Mouse (Mus musculus) right cerebral cortex, postnatal 25 days (tissue): ENCODE measurements at regions not wholly inside any gene's neighbourhood (a gene's known extent, or its start where the extent isn't known, plus 50 kb on each side); places are given as distances from the start of the nearest gene placed in this dataset.
"Not testable (repeated sequence)": the region's sequence is repeated elsewhere in the genome, so short reads cannot be mapped to it uniquely, and the experiment has no call there.

ENCODE experiments used
- DNase-seq: peaks from one replicate; pipeline ENCODE4 v3.0.0; 2022

DNA sequence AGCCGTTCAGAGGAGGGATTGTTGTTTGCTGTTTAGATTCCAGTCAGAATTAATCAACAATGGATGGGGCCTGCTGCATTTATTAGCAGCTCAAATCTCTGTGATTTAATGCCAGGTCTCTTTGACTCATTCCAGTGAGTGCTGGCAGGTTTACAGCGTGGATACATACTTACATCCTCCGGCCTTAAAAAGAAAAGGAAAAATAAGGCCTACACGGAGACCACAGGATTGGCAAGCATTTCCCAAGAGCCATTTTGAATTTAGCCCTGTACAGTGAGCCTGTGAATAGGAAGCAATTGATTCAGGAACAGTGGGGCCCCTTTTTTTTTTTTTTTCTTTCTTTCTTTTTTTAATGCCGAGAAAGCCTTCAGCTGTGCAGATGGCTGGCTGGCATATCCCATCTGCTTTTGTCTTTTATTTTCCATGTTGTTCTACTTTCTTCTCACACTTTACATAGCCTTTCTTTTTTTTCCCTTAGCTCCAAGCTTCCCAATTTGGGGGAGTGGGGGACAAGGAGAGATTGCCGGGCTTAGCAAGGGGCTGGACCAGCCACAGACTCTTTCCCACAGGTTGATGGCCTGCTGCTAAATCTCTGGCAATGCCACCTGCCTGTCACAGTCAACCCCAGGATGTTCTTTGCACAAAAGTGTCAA, 92.6 kb upstream of the Gm5148 start:
- peak; percentile 24 for DNase-seq

DNA sequence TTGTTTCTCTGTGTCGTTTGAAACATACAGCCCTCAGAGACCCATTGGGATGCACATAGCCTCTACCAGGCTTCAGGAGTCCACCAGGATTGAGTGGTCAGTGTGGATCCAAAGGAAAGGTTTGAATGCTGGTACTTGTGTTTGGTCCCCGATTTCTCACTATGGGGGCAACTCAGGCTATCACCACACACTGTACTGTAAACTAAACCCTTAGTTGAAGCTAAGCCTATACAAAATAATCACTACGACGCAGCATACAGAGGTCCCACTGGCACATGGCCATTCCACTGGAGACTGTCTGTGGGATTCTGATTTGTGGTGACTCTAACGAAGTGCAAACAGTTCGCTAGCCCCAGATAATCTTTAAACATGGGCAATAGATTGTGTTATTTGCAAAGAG, 91.5 kb upstream of the Gm5148 start:
- DNase-seq = no peak

DNA sequence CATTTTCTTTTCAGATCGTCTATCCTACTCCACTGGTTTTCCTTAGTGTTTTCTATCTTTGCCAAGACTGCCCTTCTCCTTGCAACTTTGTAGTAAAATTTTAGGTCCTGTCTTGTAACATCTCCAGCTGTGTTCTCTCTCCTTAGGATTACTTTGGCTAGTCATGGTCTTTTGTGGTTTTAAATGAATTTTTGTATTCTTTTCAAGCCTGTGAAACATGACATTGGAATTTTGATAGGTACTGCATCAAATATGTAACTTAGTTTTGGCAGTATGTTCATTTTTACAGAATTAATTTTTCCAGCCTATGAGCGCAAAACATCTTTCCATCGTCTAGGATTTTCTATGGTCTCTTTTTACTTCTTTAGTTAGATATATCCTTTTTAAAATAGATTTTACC, 88.6 kb upstream of the Gm5148 start:
- DNase-seq = no peak

DNA sequence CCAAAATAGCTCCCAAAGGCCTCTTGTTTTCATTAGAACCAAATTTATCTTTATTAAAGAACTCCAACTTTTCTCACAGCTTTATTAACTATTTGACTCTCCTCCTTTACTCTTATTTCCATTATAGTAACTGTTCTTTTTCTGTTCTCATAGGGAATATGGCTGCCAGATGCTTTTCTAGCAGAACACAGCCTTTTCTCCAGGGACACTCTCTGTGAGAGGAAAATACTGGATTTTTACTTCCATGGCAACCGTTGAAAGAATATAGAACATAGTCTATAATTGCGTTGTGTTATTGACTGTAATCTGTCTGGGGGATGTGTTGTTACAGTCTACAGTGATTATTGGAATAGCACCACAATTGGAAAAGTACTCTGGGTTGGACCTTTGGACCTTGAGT, 87.1 kb upstream of the Gm5148 start:
- no peak for DNase-seq

DNA sequence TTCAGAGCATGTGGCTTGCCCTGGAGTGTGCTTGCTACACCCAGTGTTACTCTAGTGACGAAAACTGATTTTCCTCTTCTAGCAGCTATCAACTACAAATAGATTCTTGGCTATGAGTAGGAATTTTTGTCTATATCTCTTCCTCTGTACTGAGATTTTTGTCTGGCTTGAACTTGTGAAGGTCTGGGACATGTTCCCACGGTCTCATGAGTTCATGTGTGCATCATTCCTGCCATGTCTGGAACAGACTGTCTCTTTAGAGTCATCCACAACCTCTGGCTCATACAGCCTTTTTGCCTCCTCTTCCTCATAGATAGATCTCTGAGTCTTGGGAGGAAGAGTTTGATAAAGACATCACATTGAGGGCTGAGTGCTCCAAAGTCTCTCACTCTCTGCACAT, 86.5 kb upstream of the Gm5148 start:
- no peak for DNase-seq

DNA sequence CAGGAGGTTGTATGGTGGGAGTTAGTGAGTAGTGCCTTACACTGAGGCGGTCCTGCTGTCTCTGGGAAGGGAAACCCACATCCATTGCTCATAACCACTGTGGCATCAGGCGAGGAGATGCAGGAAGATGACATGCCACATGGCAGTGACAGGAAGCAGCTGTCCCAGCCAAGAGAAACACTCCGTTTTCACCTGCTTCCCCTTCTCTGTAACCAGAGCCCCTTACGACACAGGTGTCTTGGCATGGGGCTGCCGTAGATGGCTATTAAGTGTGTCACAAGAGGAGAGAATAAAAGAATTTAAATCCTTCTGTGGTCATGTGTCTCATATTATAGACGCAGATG, 81.5 kb upstream of the Gm5148 start:
- peak; percentile 29 for DNase-seq

DNA sequence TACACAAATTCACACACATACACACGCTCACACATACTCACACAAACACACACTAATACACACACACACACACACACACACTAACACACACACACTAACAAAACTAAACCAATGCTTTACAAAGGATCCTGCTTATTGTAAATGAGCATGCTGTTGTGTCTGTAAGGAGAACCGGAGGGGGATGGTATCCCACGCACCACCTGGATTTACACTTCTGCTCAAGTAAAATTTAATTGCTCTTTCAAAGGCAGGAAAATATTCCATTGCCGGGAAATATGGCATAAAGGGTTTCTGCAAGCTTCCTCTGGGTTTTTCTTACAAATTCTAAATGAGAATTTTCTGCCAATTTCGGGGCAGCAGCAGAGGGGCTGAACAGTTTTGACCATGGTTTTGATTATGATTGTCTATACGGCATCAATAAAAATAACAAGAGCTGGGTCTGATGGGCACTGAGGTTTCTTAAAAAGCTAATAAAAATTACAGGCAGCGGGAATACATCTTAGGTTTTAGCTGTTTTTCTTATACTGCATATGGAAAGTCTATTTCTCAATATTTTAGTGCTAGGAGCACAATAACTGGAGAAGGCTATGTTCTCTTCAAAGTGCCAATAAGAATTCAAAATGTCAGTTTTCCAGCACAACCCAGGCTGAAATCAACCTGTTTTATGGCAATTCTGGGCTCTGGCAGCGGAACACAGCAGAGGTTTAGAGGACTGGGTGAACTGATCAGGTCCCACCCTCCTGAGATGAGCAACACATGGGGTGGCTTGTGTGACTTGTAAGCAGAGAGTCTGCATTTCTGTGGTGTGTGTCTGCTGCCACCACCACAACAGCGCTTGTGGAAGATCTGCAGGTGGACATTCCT, 80.9 kb upstream of the Gm5148 start:
- DNase-seq = peak; percentile 55

DNA sequence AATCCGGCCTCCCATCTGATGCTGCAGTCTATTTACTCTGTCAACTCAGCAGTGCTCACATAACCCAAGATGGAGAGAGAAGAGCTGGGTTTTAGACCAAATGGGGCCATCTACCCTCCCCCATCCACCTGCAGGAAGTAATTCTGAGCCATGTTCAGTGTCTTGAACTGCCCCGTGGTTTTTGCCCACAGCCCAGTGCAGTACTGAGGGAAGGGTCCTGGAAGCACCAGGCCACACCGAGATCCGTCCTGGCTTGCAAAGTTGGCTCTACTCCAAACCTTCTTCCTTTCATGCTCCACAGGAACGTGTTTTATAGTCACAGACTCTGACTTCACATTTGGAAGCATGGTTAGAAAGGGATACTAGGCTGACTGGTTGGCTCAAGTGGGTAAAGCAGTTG, 80.0 kb upstream of the Gm5148 start:
- DNase-seq = no peak

DNA sequence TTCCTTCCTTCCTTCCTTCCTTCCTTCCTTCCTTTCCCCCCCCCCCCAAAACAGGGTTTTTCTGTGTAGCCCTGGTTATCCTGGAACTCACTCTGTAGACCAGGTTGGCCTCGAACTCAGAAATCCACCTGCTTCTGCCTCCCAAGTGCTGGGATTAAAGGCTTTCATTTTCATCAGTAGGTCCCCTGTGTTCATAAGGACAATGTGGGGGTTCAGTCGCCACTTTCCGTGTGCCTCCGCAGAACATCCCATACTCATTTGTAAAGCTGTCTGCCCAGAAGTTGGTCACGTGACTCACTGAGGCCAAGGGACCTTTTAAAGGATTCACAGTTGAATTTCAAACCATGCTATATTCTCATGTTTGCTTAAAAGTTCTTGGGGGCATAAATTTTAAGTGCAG, 79.5 kb upstream of the Gm5148 start:
- DNase-seq = not testable (repeated sequence)

DNA sequence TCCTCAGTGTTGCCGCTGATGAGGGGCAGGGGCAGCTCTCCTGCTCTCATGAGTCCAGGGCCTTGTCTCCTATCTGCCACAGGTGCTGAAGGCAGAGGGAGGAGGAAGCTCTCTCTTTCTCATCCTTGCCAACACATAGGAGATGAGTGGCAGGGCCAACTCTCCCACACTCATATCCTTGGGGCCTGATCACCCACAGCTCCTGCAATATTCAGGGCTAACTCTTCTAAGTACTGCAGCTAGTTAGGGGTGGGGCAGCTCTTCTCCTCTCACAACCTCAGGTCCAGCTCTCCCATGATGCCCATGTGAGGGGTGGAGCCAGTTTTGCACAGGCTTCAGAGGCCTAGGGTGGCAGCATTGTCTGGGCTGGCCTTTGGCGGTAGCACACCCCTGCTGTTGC, 77.3 kb upstream of the Gm5148 start:
- DNase-seq = no peak

DNA sequence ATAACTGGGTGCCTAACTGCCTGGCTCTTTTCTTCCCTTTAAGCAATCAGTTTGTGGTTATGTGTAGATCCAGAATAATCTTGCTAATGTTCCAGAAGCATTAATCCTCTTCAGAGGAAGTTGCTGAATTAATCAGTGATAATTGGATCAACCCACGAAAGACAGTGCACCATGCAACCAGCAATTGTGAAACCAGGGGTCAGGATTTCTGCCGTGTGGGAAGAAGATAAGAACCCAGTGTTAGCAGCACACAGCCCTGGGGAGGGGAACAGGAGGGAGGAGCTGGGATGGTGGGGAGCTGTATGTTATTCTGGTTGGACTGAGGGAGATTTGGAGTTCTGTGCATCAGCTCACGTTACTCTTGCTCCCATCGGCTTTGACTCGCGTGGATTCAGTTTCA, 75.5 kb upstream of the Gm5148 start:
- DNase-seq = no peak

- DNase-seq = no peak
Observed at GRCm38 (mm10) chr3:37789711-37790110, 65.4 kb upstream of the Gm5148 start.

DNA sequence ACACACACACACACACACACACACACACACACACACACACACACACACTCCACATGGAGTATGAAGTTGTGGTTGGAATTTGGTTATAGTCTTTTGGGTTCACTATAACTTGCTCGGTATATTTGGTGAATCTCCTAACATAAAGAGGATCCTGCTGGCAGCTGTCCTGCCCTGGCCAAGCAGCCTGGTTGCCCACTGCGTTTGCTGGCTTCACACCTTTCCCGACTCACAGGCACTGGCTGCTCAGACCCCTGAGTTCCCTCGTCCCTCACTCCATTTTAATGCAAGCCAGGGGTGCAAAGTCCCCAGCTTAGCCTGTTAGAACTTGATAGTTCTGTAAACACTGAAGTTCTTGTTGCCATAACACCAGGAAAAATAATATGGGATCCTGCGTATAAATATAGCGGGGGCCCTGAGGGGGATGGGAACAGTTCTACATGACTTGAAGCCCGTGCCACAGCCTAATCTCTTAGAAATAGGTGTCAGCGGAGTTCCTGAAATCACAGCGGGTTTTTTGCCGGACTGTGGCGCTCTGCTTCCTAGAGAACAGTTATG, 64.9 kb upstream of the Gm5148 start:
- DNase-seq = no peak

- DNase-seq = no peak
Observed at GRCm38 (mm10) chr3:37788366-37788765, 64.1 kb upstream of the Gm5148 start.

DNA sequence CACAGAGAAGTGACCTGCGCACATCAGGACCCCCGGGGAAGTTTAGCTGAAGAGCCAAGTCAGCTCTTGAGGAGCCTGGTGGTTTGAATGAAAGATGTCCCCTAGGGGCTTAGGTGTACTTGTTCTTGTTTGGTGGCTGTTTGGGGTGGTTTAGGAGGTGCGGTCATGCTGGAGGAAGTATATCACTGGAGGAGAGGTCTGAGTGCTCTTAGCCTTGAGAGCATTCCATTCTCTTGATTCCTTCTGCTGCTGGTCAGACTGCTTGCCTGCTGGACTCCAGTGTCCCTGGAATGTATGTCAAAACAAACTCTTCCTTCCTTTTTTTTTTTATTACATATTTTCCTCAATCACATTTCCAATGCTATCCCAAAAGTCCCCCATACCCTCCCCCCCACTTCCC, 62.5 kb upstream of the Gm5148 start:
- no peak for DNase-seq

- DNase-seq = no peak
Observed at GRCm38 (mm10) chr3:37781086-37781485, 56.8 kb upstream of the Gm5148 start.

DNA sequence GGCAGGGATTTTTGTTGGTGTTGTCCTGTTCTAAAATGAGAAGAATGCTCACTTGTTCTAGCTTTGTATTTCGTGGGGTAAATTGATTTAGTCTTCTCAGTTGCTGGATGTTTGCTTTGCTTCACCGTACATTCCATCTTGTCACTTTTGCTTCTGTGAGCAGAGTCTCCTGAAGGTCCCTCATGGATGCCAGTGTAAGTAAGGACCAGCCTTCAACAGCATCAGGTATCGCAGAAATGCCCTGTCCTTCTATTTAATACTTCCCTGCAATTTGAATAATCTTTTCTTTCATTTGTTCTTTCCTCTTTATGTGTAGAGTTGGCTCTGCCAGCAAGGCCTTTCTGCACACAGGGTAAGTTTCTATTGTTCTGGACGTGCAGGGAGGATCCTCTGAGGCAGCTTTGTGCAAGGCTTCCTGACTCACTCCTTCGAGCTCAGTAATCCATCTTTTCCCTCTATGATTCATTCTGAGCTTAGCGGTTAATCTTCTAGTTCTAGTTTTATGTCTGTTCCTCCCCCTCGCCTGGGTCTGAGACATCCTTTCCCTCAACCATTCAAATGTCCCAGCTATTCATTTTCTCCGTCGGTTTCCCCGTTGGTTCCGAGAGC, 55.7 kb upstream of the Gm5148 start:
- DNase-seq = no peak

GRCm38 (mm10) chr3:37778386-37778785, 54.1 kb upstream of the Gm5148 start:
- DNase-seq = no peak

DNA sequence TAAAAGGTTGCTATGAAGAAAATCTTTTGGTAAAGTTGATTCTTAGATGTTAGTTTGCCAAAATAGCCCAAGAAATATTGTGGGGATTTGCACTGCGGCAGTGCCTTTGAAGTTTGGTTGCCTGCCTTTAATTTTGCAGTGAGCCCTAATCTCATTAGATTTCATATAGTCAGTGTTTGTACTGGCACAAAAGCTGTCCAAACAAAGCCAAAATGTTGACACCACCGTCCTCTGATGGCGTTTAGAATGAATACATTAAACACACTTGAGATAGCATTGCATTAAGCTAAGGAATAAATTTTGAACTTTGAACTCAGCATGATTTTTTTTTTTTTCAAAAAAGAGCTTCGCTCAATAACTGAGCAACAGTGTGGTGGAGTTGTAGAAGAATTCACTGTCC, 51.9 kb upstream of the Gm5148 start:
- DNase-seq = no peak
